Mouse (Mus musculus): Measurements from ENCODE around the gene Btbd9.

- TF ChIP-seq CTCF (IDR thresholded peaks at IDR 0.05 in 2 of 3, conservative IDR thresholded peaks at IDR 0.05 in 1 of 3; ENCODE audit: control insufficient read depth in 1 of 3, insufficient read depth in 1 of 3, low read depth in 2 of 3, low read length in 3 of 3, poor library complexity in 1 of 3, severe bottlenecking in 1 of 3) (no peak), USF1 (IDR thresholded peaks at IDR 0.05; ENCODE audit: low read depth, low read length) (no peak), GABPA (IDR thresholded peaks at IDR 0.05; ENCODE audit: low read depth, low read length) (no peak), NRF1 (IDR thresholded peaks at IDR 0.05; ENCODE audit: insufficient read depth, low read depth, low read length, poor library complexity, severe bottlenecking) (no peak)
Observed at GRCm38 (mm10) chr17:30178402-30178801, 397.9 kb downstream of the Btbd9 start.

Data from MEL (cell line).